Mouse (Mus musculus) kidney, adult 18-20 months (tissue): Measurements from ENCODE around the gene D10Wsu102e.
A peak's percentile ranks its signal among the peaks of the same experiment; 100 is the strongest.
"Not testable (repeated sequence)": the region's sequence is repeated elsewhere in the genome, so short reads cannot be mapped to it uniquely, and the experiment has no call there.

Source experiments
- DNase-seq: peaks from one replicate; pipeline ENCODE4 v3.0.0; 2021

Gene D10Wsu102e

DNA sequence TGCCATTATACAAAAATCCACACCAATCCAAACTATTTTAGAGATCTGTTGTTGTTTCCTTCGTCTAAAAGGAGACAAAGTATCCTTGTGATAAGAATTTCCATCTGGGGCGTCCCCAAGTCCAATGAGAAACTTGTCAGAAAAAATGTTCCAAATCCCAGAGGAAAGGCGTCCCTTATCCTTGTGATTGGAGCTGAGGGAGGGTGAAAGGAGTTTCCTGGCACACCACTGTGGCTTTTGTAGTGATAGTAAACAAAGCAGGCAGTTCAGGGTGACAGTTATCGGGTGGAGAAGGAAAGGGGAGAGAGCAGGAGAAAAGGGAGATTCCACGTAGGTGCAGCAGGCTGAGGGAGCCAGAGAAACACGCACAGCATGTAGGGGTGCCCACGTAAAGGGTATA is 12.5 kb upstream of the D10Wsu102e start:
- no peak for DNase-seq

DNA sequence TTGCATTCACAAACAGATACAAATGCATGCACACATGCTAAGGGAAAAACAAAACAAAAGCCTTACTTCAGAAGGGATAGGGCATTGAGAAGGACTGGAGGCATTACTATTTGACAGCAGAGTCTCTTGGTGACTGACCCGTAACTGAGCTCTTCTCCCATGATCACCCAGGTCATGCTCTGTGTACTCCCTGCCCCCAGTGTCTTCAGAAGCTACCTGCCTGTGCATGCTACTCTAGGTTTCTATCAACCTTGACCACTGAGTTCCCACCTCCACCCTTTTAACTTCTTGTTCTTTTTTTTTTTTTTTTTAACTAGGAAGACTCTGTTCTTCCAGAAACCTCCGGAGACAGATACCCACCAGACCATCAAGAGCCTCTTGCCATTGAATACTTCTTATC is 9.3 kb upstream of the D10Wsu102e start:
- DNase-seq: no peak

DNA sequence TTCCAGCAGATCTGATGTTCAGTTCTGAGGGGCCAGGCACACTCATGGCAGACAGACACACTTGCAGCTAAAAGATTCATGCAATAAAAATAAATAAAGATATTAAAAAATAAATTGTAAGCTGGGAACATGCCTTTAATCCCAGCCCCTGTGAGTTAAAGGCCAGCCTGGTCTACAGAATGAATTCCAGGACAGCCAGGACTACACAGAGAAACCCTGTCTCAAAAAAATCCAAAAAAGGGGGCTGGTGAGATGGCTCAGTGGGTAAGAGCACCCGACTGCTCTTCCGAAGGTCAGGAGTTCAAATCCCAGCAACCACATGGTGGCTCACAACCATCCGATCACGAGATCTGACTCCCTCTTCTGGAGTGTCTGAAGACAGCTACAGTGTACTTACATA is 8.2 kb upstream of the D10Wsu102e start:
- DNase-seq: not testable (repeated sequence)

DNA sequence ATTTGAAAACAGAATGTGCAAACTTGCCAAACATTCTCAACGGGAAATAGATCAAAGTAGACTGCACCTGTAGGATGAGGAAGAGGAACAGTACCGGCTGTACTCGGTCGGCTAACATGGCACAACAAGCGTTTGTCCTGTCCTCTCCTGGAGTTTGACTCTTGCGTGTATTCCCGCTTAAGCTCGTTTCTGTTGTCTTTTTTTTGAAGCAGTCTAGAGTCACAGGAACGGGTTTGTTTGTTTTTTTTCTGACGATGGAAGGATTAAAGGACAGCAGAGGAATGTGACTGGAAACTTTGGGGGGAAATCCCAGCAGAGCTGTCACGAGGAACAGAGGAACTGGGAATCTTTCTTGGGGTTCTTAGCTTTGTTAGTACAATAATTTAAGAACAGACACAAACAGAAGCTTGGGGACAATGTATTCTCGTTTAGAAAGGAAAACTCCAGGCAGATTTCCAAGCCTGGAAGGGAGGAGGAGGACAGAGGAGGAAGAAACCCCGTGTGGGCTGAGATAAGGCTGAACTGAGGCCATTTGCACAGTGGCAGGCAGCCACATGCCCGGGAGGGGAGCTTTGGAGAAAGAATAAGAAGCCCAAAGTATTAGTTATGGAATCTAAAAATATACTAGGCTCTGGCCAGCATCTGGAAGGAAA is 6.2 kb upstream of the D10Wsu102e start:
- DNase-seq: peak; percentile 27

DNA sequence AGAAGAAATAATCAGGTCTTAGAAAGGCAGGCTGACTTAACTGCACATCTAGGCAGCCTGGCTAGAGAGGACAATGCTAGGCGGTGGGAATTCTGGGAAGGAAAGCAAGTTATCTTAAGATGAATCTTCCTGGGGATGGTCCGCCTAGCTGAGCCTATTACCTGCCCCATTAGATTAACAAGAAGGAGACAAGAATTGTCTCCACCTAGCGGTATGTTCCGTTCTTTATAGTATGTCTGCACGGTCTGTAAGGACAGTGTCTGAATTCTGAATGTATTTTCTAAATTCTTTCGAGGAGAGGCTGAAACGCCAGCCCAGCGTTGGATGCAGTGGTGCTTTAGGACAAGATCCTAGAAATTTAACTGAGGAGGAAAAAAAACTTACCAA is 5.7 kb upstream of the D10Wsu102e start:
- DNase-seq: no peak

DNA sequence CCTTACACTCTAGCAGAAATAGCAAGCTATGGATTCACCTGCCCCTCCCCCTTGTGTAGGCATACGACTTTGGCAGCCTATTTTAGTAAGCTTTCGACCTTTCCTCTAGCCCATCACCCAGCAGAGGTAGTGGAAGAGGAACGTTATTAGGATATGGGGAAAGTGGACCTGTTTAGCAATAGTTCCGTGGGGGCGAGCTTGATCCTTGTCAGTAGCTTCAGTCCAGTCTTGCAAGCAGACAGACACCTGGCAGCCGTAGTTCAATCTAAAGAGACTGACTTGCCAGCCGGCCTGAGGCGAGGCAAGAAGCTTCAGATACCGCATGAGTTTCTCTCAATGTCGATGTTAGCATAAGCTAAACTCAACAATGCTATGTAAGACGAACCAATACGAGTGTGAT is 3.6 kb upstream of the D10Wsu102e start:
- DNase-seq: no peak

DNA sequence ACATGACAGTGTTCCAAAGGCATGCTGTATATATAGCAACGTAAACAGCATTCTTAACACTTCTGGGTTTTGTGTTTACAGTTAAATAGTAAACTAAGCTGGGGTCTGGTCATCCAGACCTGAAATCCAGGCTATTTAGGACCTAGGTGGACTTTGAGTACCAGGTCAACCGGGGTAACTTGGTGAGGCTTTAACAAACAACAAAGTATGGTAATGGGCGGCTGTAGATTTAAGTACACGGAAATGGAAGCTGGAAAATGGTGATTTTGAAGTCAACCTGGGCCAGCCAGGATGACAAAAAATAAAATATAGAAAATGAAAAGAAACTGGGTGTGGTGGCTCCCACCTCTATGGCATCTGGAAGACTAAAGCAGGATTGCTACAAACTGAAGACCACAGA is 570 bp upstream of the D10Wsu102e start:
- DNase-seq: no peak

DNA sequence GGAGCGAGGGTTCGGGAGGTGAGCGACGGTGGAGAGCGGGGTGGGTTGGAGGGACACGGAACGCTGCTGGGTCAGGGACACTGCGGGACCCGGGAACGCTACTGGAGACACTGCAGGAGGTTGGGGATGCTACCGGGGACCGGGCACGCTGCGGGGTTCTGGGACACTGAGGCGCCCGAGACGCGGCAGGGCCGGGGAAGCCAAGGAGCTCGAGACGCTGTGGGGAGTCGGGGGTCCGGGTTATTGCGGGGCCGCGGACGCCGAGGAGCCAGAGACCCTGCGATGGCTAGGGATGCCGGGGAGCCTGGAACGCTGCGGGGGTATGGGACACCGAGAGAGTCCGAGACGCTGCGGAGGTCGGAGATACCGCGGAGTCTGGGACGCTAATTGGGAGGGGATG is 335 bp downstream of the D10Wsu102e start:
- no peak for DNase-seq

DNA sequence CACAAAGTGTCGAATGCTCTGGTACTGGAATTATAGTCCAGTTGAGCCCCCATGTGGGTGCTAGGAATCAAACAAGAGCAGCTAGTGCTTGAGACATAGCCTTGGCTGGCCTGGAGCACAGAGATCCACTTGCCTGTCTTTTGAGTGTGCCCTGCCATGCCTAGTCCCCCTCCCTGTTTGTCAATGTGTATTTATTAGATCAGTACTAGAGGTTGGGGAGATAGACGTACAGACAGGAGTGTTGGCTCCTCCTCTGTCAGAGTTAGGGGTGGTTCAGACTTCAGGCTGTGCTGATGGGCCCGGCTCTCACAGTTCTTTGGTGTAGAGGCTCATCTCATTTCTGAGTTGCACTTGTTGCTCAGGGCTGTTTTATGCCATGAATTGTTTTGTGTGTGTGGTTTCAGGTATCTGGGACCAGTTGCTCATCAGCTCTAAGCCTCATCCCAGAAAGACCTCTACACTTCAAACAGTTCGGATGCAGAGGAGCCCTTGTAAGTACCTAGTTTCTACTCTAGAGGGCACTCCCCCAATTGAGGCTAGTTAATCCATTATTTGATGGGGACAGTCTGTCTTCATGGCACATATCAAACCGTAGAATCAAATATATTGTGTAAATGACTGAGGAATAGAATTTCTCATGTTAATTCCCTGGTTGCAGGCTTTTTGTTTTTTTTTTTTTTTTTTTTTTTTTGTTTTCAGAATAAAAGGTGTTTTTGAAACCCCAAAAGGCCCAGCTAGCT is 1.8 kb downstream of the D10Wsu102e start:
- no peak for DNase-seq

DNA sequence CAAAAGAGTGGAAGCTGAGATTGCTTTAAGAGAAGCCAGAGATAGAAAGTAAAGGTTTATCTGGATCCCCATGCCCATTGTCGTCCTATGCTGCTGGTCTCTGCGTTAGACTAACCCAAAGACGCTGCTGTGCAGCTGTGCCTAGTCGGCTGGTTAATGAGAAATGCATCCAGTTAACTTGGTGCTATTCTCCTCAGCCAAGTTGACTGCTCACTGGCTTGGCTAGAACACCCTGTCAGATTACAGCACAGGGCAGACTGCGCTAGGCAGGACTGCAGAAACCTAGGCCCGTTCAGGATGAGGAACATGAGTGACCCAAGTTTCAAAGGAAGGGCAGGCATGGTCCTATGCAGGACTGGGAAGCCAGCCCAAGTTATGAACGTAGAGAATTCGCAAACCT is 3.4 kb downstream of the D10Wsu102e start:
- no peak for DNase-seq

DNA sequence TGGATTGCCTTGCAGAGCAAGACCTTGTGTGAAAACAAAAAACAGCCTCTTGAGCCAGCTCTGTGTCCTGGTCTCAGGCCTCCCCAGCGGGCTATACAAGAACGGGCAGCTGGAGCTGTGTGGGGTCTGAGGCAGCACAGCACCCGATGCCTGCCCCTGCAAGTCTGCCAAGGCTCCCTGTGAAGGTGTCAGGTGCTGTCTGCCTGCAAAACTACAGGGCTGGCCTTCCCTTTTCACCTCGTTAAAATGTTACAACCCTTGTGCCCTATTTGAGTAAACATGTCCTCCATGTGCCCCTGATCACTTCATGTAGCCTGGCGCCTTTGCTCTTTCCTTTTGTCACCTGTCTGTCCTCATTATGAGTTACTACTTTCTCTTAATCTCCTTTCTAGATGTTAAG is 8.9 kb downstream of the D10Wsu102e start:
- peak; percentile 46 for DNase-seq

DNA sequence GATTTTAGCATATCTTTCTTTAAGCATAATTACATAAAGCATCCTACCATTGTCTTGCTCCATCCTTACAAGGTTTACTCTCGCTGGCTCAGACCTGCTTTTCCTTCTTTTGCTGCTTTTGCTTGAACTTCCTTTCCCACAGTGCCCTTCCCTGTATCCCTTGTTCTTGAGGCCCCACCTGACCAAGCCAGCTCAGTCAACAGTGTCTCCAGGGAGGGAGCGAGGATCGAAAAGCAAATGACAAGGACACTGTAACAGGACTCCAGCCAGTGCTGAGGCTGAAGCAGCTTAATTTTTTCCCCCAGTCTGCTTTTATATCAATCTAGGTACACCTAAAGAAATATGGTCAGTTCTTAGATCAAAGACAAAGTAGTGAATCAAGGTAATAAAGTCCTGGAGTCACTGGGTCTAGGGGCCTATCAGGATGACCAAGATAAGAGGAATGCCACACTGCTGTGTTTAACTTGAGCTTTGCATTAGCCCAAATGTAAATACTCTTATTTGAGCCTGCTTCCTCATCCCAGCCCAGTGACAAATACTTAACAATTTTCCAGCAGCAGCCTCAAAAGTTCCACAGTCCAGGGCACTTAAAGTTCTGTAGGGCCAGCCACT is 14.1 kb downstream of the D10Wsu102e start:
- no peak for DNase-seq

DNA sequence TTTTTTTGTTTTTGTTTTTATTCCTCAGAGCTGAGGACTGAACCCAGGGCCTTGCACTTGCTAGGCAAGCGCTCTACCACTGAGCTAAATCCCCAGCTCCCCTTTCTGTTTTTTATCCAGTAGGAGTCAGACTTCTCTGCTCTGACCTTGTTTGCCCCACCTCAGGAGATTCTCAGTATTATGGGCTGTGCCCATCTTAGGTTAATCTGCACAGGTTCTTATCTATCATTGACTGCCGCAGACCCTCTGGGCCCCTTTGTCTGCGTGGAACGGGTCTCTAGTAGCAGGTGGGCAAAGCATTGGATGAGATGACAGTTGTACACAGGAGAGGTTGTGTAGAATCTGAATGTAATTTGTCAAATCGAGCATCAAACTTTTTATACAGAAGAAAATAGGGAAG is 15.4 kb downstream of the D10Wsu102e start:
- not testable (repeated sequence) for DNase-seq

DNA sequence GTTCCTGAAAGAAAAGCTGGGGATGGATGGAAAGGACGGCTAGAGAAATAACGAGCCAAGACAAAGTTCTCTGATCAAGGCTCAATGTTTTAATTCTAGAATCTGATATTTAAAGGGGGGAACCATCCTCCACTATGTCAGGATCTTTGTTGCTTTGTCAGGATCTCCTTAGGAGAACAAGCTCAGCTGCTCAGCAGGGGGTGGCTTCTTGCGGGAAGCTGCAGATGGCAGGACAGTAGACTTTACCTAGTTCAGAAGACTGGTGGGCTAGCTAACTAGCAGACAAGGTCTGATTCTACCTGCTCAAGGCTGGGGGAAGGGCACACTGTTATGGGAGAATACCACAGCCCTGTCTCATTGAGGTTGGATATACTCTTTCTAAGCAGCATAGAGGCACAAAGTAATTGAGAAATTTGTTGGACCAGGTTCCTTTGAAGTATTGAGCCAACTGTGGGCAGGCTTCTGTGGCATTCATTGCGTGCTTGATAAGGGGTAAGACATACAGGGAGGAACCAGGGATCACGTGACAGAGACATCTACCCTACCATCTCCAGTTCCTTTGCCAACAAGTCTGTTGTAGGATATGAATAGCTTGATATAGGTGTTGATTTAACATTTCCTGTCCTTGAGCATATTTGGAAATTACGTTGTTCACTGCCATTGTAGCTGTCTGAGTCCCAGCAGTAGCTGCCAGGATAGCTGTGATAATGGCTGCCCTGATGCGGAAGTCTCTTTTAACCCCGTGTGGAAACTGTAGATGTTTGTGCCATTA is 17.1 kb downstream of the D10Wsu102e start:
- DNase-seq: no peak

DNA sequence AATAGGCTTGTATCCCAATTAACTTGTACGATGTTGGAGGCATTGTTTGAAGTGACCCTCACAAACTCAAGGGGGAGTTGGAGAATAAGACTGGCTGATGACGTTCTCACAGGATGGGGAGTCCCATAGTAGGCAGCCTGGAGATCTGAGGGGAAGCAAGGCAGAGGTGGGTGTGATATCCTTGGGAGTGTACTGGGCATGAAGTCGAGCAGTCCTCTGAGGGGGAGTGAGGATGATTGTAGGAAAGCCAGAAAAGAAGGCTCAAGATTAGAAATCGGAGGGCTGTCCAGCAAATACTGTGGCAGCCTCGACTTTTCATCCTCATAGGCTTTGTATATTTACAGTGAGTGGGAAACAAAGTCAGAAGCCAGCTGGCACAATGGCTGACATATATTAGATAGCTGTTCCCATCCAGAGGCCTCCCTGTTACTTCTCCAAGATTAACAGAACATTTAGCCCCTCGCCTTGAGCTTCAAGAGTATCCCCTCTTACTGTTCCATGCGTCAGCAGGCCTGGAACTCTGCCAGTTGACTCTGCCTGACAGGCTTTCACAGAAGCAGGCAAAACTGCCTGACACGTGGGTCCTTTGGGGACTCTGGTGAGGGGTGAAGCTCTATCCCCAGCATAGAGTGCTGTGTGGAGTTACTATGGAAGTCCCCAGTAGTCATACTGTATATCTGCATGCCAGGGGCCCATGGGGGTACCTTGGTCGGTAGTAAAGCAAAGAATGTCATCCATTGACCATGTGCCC is 18.2 kb downstream of the D10Wsu102e start:
- no peak for DNase-seq

DNA sequence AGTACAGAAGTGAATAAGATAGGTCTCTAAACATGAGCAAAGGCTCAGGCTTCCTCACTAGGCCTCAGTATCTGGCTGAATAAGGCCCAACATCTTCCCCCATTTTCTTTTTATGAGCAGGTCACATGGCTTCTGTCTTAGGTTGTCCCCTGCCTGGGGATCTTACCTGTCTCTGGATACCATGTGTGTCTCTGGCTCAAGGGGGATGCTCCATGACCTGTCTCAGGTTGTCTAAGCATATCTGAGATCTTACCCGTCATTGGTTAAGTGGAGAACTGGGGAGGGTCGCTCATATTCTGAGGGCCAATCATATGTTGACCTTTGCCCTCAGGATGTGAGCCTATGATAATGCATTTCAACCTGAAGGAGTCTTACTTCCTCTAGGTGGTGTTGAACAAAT is 20.5 kb downstream of the D10Wsu102e start:
- DNase-seq: no peak

DNA sequence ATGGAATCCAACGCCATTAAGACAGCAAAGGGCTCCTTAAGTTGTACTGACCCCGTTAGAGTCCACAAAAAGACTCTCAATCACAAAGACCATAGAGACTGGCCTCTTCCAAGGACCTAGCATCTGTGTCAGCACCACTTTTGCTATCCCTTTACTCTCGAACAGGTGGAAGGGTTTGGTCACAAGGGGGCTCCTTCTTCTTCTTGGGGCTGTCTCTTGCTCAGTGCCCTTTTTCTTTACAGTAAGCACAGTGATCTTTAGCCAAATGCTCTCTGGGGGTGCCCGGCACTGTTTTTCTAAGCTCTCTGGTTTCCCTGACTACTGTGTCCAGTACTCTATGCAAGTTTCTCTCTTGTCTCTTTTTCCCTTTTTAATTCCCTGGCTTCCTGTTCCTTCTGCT is 22.5 kb downstream of the D10Wsu102e start:
- no peak for DNase-seq

DNA sequence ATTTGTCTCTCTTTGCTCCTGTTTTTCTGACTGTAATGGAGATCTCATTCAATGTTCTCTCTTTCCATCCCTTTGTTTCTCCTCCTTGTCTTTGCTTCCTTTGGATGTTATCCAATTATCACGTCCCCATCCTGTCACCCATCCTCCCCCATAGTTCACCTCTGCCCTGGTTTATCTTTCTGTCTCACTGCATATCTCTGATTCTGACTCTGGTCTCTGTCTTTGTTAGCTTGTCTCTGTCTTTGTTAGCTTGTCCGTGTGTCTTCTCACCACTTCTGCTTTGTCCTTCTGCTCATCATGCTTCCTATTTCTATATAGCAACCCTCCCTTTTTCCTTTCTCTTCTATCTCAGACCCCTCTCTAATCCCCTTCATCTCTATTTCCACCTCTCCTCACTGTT is 23.0 kb downstream of the D10Wsu102e start:
- DNase-seq: no peak

DNA sequence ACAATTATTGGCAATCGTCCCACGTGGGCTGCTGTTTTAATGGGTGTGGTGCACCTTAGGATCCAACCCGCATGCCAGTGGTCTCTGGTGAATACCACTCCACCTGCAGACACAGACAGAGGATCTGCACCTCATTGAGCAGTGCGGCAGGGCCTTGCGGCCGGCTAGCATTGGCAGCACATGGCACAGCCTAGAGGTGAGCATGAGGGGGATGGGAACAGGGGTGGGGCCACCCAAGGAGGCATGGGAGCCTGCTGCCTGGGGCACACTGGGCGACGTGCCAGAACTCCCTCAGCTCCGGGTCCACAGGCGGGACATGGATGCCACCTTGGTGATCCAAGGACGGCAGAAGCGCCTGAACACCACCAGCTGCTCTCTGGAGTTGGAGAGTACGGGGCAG is 23.8 kb downstream of the D10Wsu102e start:
- no peak for DNase-seq

DNA sequence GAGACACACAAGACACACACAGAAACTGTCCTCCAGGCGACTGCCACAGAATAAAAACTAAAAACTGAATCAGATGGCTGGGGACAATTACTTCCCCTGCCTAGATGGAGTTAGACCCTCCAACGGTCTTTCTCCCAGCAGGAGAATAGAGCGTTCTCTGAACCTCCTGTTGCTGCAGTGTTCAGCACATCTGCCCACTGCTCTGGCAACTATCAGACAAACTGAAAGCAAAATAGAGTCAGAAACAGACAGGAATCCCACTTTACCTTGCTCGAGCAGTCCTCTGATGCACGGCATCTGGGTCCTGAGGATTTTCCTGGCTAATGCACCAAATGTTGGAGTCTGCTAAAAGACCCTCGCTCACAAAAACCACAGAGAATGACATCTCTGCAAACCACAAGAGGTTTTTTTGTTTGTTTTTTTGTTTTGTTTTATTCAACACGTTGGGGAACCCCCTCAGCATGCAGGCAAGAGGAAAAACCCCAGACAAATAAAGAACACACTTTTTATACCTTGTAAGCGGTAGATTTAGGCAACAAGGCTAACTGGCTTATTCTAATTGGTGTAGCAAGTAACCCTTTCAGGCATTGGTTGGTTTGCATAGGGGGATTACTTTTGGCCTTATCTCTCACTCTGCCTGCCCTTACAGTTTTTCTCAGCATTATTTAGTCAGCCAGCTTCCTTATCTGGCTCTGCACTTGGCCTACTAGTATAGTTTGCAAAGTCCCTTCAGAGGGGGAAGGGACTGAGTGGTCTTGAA is 24.6 kb downstream of the D10Wsu102e start:
- no peak for DNase-seq

DNA sequence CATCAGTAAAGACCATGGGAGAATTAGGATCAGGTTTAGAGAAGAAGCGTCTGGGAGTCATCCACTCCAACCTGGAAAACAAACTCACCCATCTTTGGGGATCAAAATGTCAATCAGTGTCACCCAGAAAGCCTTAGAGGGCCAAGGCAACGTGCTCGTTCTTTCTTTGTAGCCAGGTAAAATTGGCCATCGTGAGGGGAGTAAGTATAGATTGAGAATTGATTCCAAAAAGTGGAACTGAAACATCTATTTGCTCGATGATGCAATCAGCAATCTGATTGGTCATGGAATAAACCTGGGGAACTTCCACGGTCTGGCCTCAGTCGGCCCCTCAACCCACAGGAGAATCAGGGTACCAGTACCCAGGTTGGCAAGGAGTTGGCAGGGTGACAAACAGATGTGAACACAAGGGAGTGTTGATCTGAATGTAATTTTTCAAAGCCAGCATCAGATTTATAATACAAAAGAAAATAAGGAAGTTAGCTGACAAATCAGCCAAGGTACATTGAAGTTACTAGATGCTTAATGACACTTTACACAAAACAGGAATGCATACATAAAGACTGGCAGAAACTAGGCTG is 25.4 kb downstream of the D10Wsu102e start:
- no peak for DNase-seq

DNA sequence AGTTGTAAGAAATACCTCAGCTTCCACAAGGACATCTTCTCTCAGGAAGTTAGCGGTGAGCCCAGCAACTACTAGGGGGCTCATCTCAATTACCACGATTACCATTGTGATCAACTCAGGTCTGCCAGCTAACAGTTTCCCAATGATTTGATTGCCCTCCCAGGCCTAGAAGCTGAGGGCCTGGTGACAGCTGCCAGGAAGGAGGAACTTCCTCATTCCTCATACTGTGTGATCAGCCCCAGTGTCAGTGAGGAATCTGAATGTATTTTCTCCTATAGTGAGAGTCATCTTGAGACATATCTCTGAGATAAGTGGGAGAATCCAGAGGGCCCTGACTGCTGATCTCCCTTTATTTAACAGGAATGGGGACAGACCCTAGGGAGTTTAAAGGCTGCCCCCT is 37.3 kb downstream of the D10Wsu102e start:
- no peak for DNase-seq
